Mouse (Mus musculus) heart, adult 11 months (tissue): ENCODE measurements around the gene Cpa2.

Experiments used
- DNase-seq: peaks from one replicate; pipeline ENCODE4 v3.0.0; 2022

Gene Cpa2

GRCm38 (mm10) chr6:30549231-30549761, 7.9 kb downstream of the Cpa2 start:
- DNase-seq: peak; percentile 95

- DNase-seq: no peak
Observed at GRCm38 (mm10) chr6:30550496-30551192, 9.3 kb downstream of the Cpa2 start.

GRCm38 (mm10) chr6:30551193-30551515, 9.8 kb downstream of the Cpa2 start:
- DNase-seq: no peak

- no peak for DNase-seq
Observed at GRCm38 (mm10) chr6:30551644-30552580, 10.5 kb downstream of the Cpa2 start.

GRCm38 (mm10) chr6:30552628-30553027, 11.2 kb downstream of the Cpa2 start:
- DNase-seq: no peak

- DNase-seq: peak; percentile 34
Observed at GRCm38 (mm10) chr6:30553381-30554010, 12.1 kb downstream of the Cpa2 start.

GRCm38 (mm10) chr6:30554092-30554491, 12.7 kb downstream of the Cpa2 start:
- no peak for DNase-seq

- peak; percentile 90 for DNase-seq
Observed at GRCm38 (mm10) chr6:30554621-30555170, 13.3 kb downstream of the Cpa2 start.

GRCm38 (mm10) chr6:30556080-30556479, 14.7 kb downstream of the Cpa2 start:
- peak; percentile 95 for DNase-seq

GRCm38 (mm10) chr6:30559726-30560125, 18.3 kb downstream of the Cpa2 start:
- DNase-seq: peak; percentile 74

- no peak for DNase-seq
Observed at GRCm38 (mm10) chr6:30562132-30562531, 20.8 kb downstream of the Cpa2 start.

GRCm38 (mm10) chr6:30563575-30563974, 22.2 kb downstream of the Cpa2 start:
- no peak for DNase-seq

- DNase-seq: no peak
Observed at GRCm38 (mm10) chr6:30564051-30564450, 22.7 kb downstream of the Cpa2 start.

- DNase-seq: no peak
Observed at GRCm38 (mm10) chr6:30568069-30568468, 26.7 kb downstream of the Cpa2 start, which contains the start of gene Cpa4. TSS of gene Cpa4 (plus strand) at chr6:30568369.

GRCm38 (mm10) chr6:30569331-30569730, 27.9 kb downstream of the Cpa2 start:
- DNase-seq: no peak

- DNase-seq: no peak
Observed at GRCm38 (mm10) chr6:30570012-30570411, 28.6 kb downstream of the Cpa2 start.

- peak; percentile 96 for DNase-seq
Observed at GRCm38 (mm10) chr6:30572456-30573311, 31.3 kb downstream of the Cpa2 start.

GRCm38 (mm10) chr6:30573380-30573779, 32.0 kb downstream of the Cpa2 start:
- DNase-seq: no peak

- DNase-seq: no peak
Observed at GRCm38 (mm10) chr6:30574945-30575344, 33.6 kb downstream of the Cpa2 start.

- DNase-seq: no peak
Observed at GRCm38 (mm10) chr6:30576477-30577203, 35.3 kb downstream of the Cpa2 start.
